Mouse (Mus musculus) embryo, embryonic 10.5 days (tissue): Measurements from ENCODE around the gene Olfr555.
"Not testable (repeated sequence)": the region's sequence is repeated elsewhere in the genome, so short reads cannot be mapped to it uniquely, and the experiment has no call there.

Source experiments
- DNase-seq: peaks from one replicate; pipeline ENCODE4 v3.0.0-alpha.2; 2015; ENCODE audit warnings: low spot score

The Olfr555 gene

DNA sequence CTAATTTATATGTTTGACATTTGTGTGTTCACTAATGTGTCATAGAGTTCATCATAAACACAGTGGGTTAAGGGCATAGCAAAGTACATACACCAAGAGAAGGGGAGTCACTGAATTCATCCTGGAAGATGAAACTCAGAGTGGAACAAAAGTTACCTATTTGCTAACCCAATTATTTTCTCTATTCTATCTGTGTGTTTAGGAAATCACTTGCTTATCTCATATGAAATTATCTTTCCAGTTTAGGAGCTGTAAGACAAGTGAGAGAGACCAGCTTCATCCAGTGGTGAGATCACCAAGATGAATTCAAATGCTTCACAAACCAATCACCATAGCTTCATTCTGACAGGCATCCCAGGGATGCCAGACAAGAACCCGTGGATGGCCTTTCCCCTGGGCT is at the start of gene Olfr555:
Gene Olfr555 (plus strand): TSS at position 301 of the 400 bp plus-strand sequence.
- DNase-seq: no peak

DNA sequence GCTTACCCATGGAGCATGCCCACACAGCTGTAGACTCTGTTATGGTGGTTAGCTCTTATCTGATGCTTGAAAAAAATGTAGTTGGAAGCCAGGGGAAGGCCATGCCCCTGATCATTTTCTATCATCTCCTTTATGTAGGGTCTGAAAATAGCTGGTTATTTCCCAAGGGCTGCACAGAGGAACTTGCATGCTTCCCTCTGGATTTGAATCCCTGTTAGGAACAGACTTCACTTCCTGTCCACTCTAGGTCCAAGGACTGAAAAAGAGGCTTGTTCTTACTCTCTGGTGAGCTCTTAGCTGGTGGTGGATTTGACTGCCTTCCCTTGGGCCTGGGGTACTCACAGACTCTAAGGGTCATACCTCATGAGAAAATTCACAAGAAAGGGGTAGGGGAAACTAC is 40.5 kb upstream of the Olfr555 start, which contains the start of gene Olfr553:
Gene Olfr553 (minus strand): TSS at position 101 of the 400 bp plus-strand sequence.
- no peak for DNase-seq

DNA sequence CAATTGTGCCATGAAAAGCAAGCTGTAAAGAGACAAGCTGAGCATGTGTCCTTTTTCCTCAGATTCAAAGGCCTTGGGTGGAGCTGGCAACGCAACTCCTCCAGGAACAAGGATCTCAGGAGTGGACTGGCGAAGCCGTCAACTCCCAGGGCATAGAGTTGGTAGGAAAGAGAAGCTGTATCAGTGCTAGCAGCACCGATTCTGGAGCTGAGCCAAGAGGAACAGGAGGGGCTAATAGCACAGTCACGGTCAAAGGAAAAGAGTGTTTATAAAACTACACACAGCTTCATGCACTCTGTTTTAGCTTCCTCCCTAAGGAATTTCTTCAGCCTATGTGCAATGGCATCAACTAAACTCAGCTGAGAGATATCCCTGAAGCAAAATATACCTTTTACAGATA is 39.0 kb upstream of the Olfr555 start:
- peak; percentile 1 for DNase-seq

DNA sequence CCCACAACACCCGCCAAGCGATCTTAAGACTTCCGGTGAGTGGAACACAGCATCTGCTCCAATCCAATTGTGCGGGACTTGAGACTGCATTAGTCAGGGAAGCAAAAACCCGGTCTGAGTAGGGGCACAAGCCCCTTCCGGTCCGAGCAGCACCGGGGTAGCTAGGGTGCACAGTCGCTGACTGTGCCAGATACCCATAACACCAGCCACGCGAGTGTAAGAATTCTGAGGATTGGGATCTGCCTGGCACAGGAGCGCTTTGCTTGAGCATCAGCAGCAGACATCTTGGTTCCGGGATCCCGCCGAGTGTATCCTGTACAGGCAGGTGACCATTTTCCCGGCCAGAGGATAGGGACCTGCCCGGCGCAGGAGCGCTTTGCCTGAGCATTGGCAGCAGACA is 38.3 kb upstream of the Olfr555 start:
- DNase-seq: not testable (repeated sequence)

DNA sequence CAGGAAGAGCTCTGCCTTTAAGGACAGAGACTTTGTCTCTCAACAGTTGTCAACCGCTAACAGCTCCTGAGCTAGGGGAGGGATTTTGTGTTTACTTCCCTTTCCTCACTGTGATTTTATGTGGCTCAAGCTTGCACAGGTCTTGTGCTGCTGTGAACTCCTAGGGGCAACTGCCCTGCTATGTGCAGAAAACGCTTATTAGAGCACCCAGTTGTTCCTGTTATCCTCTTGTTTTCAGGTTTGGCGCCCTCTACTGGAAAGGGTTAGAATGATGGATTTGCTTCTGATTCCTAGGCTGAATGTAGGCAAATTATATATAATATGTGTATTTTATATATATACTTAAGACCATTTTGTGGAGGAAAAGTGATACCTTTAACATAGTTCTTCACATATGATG is 22.0 kb upstream of the Olfr555 start:
- peak; percentile 56 for DNase-seq

DNA sequence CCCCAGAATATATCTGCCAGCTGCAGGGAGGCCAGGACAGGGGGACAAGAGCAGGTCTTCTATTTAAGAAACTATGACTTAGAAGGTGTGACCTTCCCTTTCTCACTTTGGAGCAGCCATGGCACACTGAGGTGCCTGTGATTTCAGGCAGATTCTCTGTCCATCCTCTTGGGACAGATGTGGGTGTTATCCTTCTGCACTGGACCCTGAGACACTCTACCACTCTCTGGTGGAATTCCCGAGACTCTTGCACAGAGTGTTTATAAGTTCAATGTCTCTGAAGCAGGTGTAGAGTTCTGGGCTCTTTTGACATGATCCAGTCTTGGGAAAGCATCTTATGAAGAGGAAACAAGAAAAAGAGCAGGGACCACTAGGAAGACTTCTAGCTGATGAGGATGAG is 20.5 kb upstream of the Olfr555 start, which contains the start of gene Olfr554:
Gene Olfr554 (plus strand): TSS at position 301 of the 400 bp plus-strand sequence.
- no peak for DNase-seq

DNA sequence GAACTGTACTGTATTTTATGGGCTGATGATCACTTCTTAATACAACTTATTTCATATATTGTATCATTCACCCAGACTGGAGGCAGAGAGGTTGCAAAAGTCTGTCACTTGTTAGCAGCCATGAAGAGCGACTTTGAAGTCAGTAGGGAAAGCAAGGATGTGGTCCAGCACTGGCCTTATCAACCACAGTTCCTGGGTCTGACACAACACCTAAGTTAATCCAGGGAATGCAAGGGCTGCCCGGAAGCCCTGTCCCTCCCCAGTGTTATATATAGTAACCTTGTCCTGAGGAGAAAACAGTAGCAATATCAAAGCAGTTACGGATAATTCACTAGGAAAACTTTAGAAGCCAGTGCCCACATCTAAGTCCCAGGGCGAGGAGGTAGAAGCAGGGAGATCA is 13.7 kb upstream of the Olfr555 start:
- not testable (repeated sequence) for DNase-seq

DNA sequence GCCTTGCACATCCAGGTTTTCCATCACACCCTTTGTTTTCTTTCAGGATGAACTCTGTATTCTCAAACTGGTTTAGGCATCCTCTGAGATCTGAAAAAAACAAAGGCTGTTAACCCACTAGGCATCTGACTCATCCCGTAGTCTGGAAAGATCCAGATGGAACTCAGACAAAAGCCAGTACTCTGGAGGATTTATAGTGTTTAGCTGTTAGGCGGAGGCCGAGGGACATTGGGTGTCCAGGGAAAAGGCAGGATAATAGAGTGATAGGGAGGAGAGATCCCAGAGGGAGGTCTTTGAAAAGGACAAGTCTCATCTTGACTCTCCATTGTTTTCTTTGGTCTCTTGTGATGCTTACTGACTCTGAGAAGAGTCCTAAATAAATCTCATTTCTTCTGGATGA is 6.0 kb downstream of the Olfr555 start, which contains the start of gene Olfr556:
Gene Olfr556 (plus strand): TSS at position 301 of the 400 bp plus-strand sequence.
- DNase-seq: no peak

DNA sequence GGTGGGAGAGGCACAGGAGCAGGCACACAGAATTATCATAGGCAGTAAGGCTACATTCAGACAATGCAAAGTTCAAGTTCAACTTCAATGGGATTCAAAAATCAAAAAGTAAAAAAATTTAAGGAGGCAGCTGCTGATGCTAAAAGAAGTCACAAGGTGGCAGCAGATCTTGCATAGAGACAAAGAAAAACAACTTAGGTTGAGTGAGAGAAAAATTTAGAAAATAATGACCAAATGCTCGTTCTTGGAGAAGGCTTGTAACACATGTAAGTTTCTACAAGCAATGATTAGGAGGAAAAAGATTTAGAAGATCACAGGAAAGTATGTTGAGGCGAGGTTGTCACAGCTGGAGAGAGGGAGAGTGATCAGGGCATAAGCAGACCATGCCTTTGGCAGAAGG is 6.8 kb downstream of the Olfr555 start:
- DNase-seq: peak; percentile 54

DNA sequence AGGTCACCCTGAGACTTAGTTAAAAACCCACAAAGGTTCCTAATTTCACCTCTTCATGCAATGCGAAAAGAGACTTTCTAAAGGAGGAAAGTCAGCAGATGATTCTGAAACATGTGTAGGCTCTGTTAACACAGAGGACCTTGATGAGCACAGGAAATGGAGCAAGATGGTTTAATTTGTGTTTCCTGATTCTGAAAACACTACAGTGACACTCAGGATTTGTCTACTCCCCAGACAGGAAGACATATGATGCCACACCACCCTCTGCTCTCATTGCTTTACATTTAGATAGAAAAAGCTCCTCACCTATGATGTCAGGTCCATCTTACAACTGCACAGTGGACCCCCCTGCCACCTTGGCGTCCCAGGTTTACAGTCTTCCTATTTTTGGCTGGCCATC is 17.6 kb downstream of the Olfr555 start:
- DNase-seq: no peak

DNA sequence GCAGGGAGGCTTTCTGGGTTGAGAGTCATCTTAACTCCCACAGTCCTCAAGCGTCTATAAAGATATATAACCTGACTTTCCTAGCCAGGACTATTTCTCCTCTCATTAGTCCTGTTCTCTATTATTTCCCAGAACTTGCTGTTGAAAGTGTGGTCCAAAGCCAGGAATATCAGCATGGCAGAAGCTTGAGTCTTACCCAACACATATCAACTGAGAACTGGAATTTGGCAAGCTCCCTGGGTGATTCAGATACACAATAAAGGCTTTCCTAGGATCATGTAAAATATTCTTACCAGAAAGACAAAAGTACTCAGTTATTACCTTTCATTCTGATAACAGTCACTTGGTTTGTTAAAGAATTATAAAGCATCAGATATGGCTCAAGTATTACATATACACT is 23.3 kb downstream of the Olfr555 start:
- DNase-seq: no peak

DNA sequence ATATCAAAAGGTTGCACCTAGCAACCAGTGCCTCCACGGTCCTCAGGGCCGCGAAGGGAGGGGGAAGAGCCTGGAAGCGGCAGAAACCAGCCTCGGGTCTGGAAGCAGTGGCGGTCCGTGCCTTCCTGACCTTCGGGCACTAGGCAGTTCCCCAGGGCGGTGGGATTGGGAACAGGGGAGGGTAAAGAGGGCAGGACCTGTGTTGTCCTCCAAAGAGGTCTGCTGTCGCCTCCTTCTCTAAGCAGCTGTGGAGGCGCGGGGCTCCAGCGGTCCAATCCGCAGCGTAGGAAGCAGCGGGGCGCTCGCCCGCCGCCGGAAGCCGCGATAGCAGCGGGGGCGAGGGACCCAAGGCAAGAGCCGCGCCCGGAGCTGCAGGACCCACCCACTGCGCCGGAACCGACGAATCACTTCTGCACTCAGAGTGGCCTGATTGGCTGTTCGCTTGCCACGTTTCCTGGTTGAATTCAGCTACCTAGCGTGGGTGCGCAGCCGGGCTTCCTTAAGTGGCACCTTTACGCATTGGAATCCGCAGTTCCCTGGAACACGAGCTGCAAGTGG is 28.4 kb downstream of the Olfr555 start, which contains the start of gene Trim68:
Gene Trim68 (minus strand): TSS at position 384 of the 558 bp plus-strand sequence.
- peak; percentile 96 for DNase-seq

DNA sequence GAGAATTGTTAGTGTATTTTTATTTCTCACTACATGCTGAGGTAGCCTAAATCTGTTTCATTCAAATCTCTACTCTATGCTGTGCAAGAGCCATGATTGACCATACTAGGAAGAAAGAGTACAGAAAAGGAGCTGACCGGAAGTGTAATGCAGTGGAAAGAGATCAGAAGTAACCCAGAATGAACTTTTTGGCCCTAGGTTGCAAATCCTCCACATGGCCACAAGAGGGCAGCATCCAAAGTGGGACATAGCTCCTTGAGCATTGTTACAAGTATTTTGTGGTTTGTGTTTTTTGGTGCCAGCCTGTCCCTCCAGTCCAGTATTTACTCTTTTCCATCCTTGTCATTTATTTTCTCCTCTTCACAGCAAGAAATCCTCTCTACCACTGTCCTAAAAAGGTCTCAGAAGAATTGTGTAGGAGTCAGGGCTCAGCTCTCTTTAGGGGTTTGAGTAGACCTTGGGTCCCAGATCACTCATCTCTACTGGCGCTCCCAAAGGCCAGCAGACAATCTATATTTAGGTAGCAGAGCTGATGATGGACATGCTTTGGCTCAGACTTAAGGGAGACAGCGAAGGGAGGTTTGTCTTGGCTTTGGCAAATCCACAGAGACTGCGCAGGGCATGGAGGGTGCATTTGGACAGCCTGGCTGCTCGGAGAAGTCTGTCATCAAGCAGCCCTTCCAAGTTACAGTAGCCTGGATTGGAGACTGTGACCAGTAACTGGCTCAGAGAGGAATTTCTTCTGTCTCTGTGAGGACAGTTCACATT is 36.9 kb downstream of the Olfr555 start, which contains the start of gene Olfr557:
Gene Olfr557 (plus strand): TSS at position 553 of the 768 bp plus-strand sequence.
- DNase-seq: peak; percentile 77

DNA sequence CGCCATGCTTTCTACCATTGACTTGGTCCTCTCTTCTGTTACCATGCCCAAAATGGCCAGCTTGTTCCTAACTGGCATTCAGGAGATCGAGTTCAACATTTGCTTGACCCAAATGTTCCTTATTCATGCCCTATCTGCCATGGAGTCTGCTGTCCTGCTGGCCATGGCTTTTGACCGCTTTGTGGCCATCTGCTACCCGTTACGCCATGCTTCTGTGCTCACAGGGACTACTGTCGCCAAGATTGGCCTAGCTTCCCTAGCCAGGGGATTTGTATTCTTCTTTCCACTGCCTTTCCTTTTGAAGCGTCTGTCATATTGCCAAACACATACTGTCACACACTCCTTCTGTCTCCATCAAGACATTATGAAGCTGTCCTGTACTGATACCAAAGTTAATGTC is 39.8 kb downstream of the Olfr555 start:
- no peak for DNase-seq

DNA sequence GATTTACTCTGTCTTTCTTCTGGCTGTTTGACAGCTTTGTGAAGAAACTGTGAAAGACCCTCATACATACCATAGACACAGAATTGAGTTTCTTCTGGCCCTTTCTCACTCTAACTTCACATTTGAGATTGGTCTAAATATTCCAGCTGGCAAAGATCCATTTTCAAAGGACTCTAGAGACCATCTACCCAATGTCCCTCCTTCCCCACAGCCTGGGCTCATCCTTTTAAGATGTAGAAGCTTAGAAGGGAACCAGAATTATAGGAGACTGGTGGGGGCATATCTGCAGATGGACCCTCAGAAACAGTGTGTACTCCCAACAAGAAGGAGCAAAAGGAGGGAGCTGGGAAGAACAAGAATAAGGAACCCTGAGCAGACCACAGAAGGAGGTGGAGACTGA is 43.3 kb downstream of the Olfr555 start, which contains the start of gene Olfr558:
Gene Olfr558 (plus strand): TSS at position 301 of the 400 bp plus-strand sequence.
- no peak for DNase-seq
